Mouse (Mus musculus): ENCODE measurements at regions not wholly inside any gene's neighbourhood (a gene's known extent, or its start where the extent isn't known, plus 50 kb on each side); places are given as distances from the start of the nearest gene placed in this dataset.

DNA sequence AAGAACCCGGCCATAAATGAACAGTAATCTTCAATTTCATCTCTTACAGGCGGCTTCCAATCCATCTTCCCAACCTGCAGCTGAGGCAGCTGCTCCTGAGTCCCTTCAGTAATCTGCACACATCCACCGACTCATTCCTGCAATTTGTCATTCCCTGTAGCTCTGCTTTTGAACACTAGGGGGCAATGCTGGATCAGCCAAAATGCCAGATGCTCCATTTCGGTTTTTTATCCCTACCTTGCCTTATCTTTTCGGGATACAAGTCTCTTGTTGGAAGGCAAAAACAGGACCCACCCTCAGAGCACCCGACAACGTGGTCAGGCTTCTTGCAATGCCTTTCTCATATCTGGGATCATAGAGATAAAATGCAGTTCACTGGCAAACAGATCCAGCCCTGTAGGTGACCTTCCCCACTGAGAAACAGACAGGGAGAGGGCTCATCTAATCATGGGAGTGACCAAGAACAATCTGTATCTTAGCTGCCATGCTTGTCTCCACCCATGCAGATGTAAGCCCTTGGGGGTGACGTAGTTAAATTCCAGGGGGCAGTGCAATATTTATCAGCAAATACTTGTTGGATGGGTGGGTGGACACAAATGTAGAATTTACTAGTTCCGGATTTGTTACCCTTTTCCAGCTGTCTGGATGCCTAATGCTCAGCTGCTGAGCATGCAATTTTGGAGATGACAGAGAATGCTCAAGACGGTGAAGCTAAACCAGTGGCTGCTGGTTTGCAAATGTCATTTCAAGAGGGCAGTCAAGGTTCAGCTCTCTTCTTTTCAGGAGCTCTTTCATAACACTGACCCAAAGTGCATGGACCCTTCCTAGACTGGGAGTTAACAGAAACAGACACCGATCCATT lies 189.1 kb downstream of the Dad1 start:
- no peaks in the 10 kb centered on the region for H3K36me3 ChIP-seq (ENCODE audit: control insufficient read depth, insufficient read depth, low read length)
- WGBS: 15% methylated on average over 11 of the region's 11 CpGs
- H3K27me3 ChIP-seq (ENCODE audit: control insufficient read depth, insufficient read depth, low read length): 0 out of 2 replicates have a peak, but pooled peaks cover 3% of the 10 kb centered on the region
- no peak overlapping the region for H3K4me2 ChIP-seq (ENCODE audit: low read depth, low read length)
- H3K27ac ChIP-seq (ENCODE audit: low read length): no peak overlapping the region
- no peaks in the 10 kb centered on the region for H3K9me3 ChIP-seq (replicated peaks; ENCODE audit: control insufficient read depth, low read length)
- 0 out of 2 replicates have a peak, but pooled peaks cover 10% of the 10 kb centered on the region for H3K4me1 ChIP-seq (ENCODE audit: control insufficient read depth, insufficient read depth, low read length)
- no peak overlapping the region for H3K9ac ChIP-seq (ENCODE audit: low read length)
- ATAC-seq (ENCODE audit: insufficient read depth, low FRiP score): peak; percentile 39; the same call in 1 of the 2 replicates
- no peak overlapping the region for H3K4me3 ChIP-seq (replicated peaks; ENCODE audit: low read length)

DNA sequence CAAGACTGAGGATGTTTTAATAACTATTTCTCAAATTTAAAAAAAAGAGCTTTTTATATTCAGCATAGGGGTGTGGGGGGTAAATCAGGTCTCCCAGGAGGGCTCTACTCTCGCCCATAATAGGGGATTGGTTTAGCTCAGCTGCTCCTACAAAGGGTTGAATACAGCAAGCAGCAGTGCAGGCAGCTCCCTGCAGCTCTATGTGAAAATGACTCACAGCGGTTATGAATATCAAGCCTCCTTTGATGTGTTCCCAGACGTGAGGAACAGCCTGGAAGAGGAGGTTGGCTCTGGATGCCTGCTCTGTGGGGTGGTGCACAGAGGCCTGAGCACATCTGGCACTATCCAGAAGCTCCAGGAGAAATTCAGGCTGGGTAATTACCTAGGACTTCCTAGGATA lies 192.3 kb downstream of the Dad1 start:
- ATAC-seq (ENCODE audit: insufficient read depth, low FRiP score): no peak
- no peaks in the 10 kb centered on the region for H3K9me3 ChIP-seq (replicated peaks; ENCODE audit: control insufficient read depth, low read length)
- H3K27ac ChIP-seq (ENCODE audit: low read length): no peak overlapping the region
- WGBS: 38% methylated on average over 3 of the region's 3 CpGs
- no peak overlapping the region for H3K4me2 ChIP-seq (ENCODE audit: low read depth, low read length)
- 0 out of 2 replicates have a peak, but pooled peaks cover 10% of the 10 kb centered on the region for H3K4me1 ChIP-seq (ENCODE audit: control insufficient read depth, insufficient read depth, low read length)
- H3K4me3 ChIP-seq (replicated peaks; ENCODE audit: low read length): no peak overlapping the region
- H3K27me3 ChIP-seq (ENCODE audit: control insufficient read depth, insufficient read depth, low read length): 0 out of 2 replicates have a peak, but pooled peaks cover 3% of the 10 kb centered on the region
- H3K9ac ChIP-seq (ENCODE audit: low read length): no peak overlapping the region
- no peaks in the 10 kb centered on the region for H3K36me3 ChIP-seq (ENCODE audit: control insufficient read depth, insufficient read depth, low read length)

DNA sequence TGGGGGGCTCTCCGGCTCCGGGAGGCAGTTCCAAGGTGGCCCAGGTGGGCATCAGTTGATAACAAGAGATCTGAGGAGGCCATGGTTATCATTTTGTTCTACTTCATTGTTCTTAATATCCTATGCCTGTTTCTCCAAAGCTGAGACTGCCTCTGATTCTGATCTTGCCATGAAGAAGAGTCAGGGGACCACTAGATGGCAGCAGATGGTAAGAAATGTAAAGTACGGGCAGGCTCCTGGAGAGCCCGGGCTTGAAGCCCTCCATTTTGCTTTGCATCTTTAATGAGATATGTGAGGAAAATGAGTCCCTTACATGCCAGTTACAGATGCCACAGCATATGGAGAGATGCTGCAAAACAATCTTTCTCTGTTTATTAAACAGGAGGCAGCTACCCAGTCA lies 194.1 kb downstream of the Dad1 start:
- ATAC-seq (ENCODE audit: insufficient read depth, low FRiP score): peak; percentile 68; the same call in 1 of the 2 replicates
- H3K9me3 ChIP-seq (replicated peaks; ENCODE audit: control insufficient read depth, low read length): no peaks in the 10 kb centered on the region
- H3K9ac ChIP-seq (ENCODE audit: low read length): no peak overlapping the region
- no peaks in the 10 kb centered on the region for H3K36me3 ChIP-seq (ENCODE audit: control insufficient read depth, insufficient read depth, low read length)
- H3K27me3 ChIP-seq (ENCODE audit: control insufficient read depth, insufficient read depth, low read length): 0 out of 2 replicates have a peak, but pooled peaks cover 3% of the 10 kb centered on the region
- 0 out of 2 replicates have a peak, but pooled peaks cover 1% of the 10 kb centered on the region for H3K4me1 ChIP-seq (ENCODE audit: control insufficient read depth, insufficient read depth, low read length)
- WGBS: 13% methylated on average over 4 of the region's 4 CpGs
- H3K27ac ChIP-seq (ENCODE audit: low read length): no peak overlapping the region
- no peak overlapping the region for H3K4me3 ChIP-seq (replicated peaks; ENCODE audit: low read length)
- H3K4me2 ChIP-seq (ENCODE audit: low read depth, low read length): no peak overlapping the region

GRCm38 (mm10) chr14:54059096-54059495 lies 194.8 kb downstream of the Dad1 start:
- Histone ChIP-seq H3K27me3 (ENCODE audit: control insufficient read depth, insufficient read depth, low read length) (0 out of 2 replicates have a peak, but pooled peaks cover 3% of the 10 kb centered on the region), H3K36me3 (ENCODE audit: control insufficient read depth, insufficient read depth, low read length) (no peaks in the 10 kb centered on the region), H3K4me1 (ENCODE audit: control insufficient read depth, insufficient read depth, low read length) (no peaks in the 10 kb centered on the region), H3K9me3 (replicated peaks; ENCODE audit: control insufficient read depth, low read length) (no peaks in the 10 kb centered on the region), H3K4me2 (ENCODE audit: low read depth, low read length) (no peak overlapping the region), H3K9ac (ENCODE audit: low read length) (no peak overlapping the region), H3K27ac (ENCODE audit: low read length) (no peak overlapping the region), H3K4me3 (replicated peaks; ENCODE audit: low read length) (no peak overlapping the region)
- no peak for ATAC-seq (ENCODE audit: insufficient read depth, low FRiP score)
- 85% methylated on average over 6 of the region's 6 CpGs for WGBS

- Histone ChIP-seq H3K4me3 (replicated peaks; ENCODE audit: low read length) (no peak overlapping the region), H3K9me3 (replicated peaks; ENCODE audit: control insufficient read depth, low read length) (no peaks in the 10 kb centered on the region), H3K4me2 (ENCODE audit: low read depth, low read length) (no peak overlapping the region), H3K4me1 (ENCODE audit: control insufficient read depth, insufficient read depth, low read length) (no peaks in the 10 kb centered on the region), H3K27ac (ENCODE audit: low read length) (no peak overlapping the region), H3K9ac (ENCODE audit: low read length) (no peak overlapping the region), H3K27me3 (ENCODE audit: control insufficient read depth, insufficient read depth, low read length) (no peaks in the 10 kb centered on the region), H3K36me3 (ENCODE audit: control insufficient read depth, insufficient read depth, low read length) (no peaks in the 10 kb centered on the region)
- 48% methylated on average over 7 of the region's 7 CpGs for WGBS
- ATAC-seq (ENCODE audit: insufficient read depth, low FRiP score): no peak
These were observed 197.2 kb downstream of the Dad1 start for GRCm38 (mm10) chr14:54056691-54057090.

DNA sequence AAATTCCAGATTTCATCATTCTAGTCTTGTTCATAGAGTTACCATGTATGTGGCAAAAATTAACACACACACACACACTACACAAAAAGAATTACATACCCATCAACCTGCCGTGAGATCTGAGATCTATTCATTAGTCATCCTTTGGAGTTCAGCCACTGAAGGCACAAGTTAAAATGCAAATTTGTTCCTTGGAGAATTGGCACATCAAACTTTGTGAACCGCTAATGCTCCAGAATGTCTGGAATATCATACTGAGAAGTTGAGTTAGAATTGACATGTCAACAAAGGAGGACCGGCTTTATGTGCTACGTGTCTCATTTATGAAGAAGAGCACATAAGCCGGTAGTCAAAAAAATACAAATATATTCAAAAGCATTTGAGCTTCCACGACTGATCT lies 198.5 kb downstream of the Dad1 start:
- no peaks in the 10 kb centered on the region for H3K27me3 ChIP-seq (ENCODE audit: control insufficient read depth, insufficient read depth, low read length)
- WGBS: 69% methylated on average over 6 of the region's 6 CpGs
- no peaks in the 10 kb centered on the region for H3K9me3 ChIP-seq (replicated peaks; ENCODE audit: control insufficient read depth, low read length)
- no peak overlapping the region for H3K9ac ChIP-seq (ENCODE audit: low read length)
- H3K27ac ChIP-seq (ENCODE audit: low read length): no peak overlapping the region
- H3K4me3 ChIP-seq (replicated peaks; ENCODE audit: low read length): no peak overlapping the region
- H3K4me1 ChIP-seq (ENCODE audit: control insufficient read depth, insufficient read depth, low read length): no peaks in the 10 kb centered on the region
- no peaks in the 10 kb centered on the region for H3K36me3 ChIP-seq (ENCODE audit: control insufficient read depth, insufficient read depth, low read length)
- ATAC-seq (ENCODE audit: insufficient read depth, low FRiP score): no peak
- no peak overlapping the region for H3K4me2 ChIP-seq (ENCODE audit: low read depth, low read length)

DNA sequence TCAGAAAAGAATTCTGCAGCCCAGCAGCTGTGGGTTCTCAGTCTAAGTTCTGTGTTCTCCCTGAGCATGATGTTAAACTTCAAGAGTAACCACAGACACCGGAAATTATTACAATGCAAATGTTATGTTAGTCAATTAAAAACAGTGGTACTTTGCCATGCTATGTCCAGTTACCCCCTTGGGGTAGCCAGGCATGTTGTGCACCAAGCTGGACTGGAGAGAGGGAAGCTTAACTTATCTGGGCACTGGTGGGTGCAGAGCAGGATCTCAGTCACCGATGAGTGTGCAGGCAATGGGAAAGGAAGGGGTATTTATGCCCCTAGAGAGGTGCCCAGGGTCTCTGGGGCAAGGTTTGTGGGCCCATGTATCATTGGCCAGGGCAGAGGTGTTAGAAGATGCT lies 211.6 kb downstream of the Dad1 start:
- Histone ChIP-seq H3K9me3 (replicated peaks; ENCODE audit: control insufficient read depth, low read length) (no peaks in the 10 kb centered on the region), H3K4me1 (ENCODE audit: control insufficient read depth, insufficient read depth, low read length) (no peaks in the 10 kb centered on the region), H3K4me3 (replicated peaks; ENCODE audit: low read length) (no peak overlapping the region), H3K27me3 (ENCODE audit: control insufficient read depth, insufficient read depth, low read length) (no peaks in the 10 kb centered on the region), H3K27ac (ENCODE audit: low read length) (no peak overlapping the region), H3K36me3 (ENCODE audit: control insufficient read depth, insufficient read depth, low read length) (no peaks in the 10 kb centered on the region), H3K9ac (ENCODE audit: low read length) (no peak overlapping the region), H3K4me2 (ENCODE audit: low read depth, low read length) (no peak overlapping the region)
- ATAC-seq (ENCODE audit: insufficient read depth, low FRiP score): no peak
- WGBS: 84% methylated on average over 2 of the region's 2 CpGs

DNA sequence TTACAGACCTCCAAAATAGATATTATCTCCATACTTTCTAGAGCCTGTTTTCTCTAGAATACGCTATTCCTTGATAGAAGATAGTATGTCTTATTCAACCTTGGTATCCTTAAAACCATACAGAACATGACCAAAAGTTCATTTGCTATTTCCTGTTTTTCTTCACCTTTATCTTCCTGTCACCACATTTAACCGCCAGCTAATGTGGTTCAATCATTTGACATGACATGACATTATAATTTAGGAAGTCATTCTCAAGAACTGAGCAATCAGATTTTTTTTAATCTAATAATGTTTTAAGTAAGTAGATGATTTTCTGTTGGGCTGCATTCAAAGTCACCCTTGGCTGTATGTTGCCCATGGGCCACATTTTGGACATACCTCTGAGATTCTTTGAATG lies 213.3 kb downstream of the Dad1 start:
- no peak overlapping the region for H3K9ac ChIP-seq (ENCODE audit: low read length)
- no peaks in the 10 kb centered on the region for H3K27me3 ChIP-seq (ENCODE audit: control insufficient read depth, insufficient read depth, low read length)
- WGBS: 68% methylated on average over 2 of the region's 2 CpGs
- no peaks in the 10 kb centered on the region for H3K36me3 ChIP-seq (ENCODE audit: control insufficient read depth, insufficient read depth, low read length)
- no peak overlapping the region for H3K27ac ChIP-seq (ENCODE audit: low read length)
- no peak overlapping the region for H3K4me2 ChIP-seq (ENCODE audit: low read depth, low read length)
- H3K4me1 ChIP-seq (ENCODE audit: control insufficient read depth, insufficient read depth, low read length): no peaks in the 10 kb centered on the region
- H3K9me3 ChIP-seq (replicated peaks; ENCODE audit: control insufficient read depth, low read length): no peaks in the 10 kb centered on the region
- ATAC-seq (ENCODE audit: insufficient read depth, low FRiP score): no peak
- no peak overlapping the region for H3K4me3 ChIP-seq (replicated peaks; ENCODE audit: low read length)

GRCm38 (mm10) chr14:54034516-54034915 lies 219.4 kb downstream of the Dad1 start:
- no peak for ATAC-seq (ENCODE audit: insufficient read depth, low FRiP score)
- no peak overlapping the region for H3K27ac ChIP-seq (ENCODE audit: low read length)
- no peak overlapping the region for H3K9ac ChIP-seq (ENCODE audit: low read length)

More at GRCm38 (mm10) chr14:54034516-54034915, 219.4 kb downstream of the Dad1 start:
- Histone ChIP-seq H3K4me1 (ENCODE audit: control insufficient read depth, insufficient read depth, low read length) (no peaks in the 10 kb centered on the region), H3K4me2 (ENCODE audit: low read depth, low read length) (no peak overlapping the region), H3K27me3 (ENCODE audit: control insufficient read depth, insufficient read depth, low read length) (no peaks in the 10 kb centered on the region), H3K4me3 (replicated peaks; ENCODE audit: low read length) (no peak overlapping the region), H3K9me3 (replicated peaks; ENCODE audit: control insufficient read depth, low read length) (no peaks in the 10 kb centered on the region), H3K36me3 (ENCODE audit: control insufficient read depth, insufficient read depth, low read length) (no peaks in the 10 kb centered on the region)
- 61% methylated on average over 2 of the region's 2 CpGs for WGBS

Data from stomach, embryonic 16.5 days (tissue).